Mouse (Mus musculus): Measurements from ENCODE around the gene Il1rl1. TPM values are rescaled to one million over a fixed set of nuclear protein-coding genes. Genes with fewer than 3 reads are reported as not detected.

The Il1rl1 gene
- polyA plus RNA-seq (2015; fragmentation: Nextera tagmentation; extraction: Ambion mirVana) = 0.38 and 0.51 TPM in 2 replicates

DNA sequence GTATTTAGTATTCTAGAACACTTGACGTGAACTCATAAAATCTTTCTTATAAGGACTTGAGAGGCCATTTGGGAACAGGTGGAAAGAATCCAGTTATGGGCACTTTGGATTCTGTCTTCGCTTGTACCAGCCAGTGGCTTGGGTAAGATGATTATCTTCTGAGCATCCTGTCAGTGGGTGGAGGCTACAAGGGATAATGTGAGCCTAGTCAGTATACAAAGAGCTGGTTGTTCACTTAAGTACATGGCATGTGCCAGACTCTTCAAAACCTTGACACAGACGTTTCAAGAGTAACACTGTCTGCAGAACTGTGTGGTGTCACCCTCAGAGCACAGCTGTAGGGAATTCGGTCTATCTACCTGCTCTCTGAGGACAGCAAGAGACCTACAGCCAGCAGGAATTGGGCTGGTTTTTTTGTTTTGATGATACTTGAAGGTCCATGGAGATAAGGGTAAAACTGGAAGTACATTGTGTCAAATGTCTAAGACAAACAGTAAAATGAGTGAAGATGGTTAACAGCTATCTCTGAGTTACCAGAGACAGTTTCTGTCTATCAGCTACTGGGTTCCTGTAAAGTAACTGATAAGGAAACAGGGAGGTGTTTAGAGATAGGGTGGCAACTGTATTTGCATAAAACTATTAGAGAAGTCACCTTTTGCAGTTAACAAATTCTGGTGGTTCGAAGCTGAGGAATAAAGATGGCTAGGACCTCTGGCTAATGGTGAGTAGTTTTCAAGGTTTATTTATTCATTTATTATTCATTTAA is at the start of gene Il1rl1:
TSS of gene Il1rl1 (plus strand) at position 661 of the 766 bp plus-strand sequence.
- WGBS = 80% methylated on average over 5 of the region's 5 CpGs
- no peak within 1 kb of the TSS for H3K27ac ChIP-seq
- no peaks in the 10 kb centered on the region for H3K9me3 ChIP-seq (replicated peaks)
- no peak within 1 kb of the TSS for H3K4me3 ChIP-seq (replicated peaks)
- H3K4me1 ChIP-seq = no peaks in the 10 kb centered on the region
- no peaks in the 10 kb centered on the region for H3K36me3 ChIP-seq
- no peak within 1 kb of the TSS for H3K4me2 ChIP-seq
- H3K27me3 ChIP-seq = no peaks in the 10 kb centered on the region
- no peak within 1 kb of the TSS for H3K9ac ChIP-seq
- no peak for ATAC-seq (replicated peaks; ENCODE audit: low FRiP score)

GRCm38 (mm10) chr1:40380111-40380510 is 49.3 kb upstream of the Il1rl1 start:
- no peak for ATAC-seq (replicated peaks; ENCODE audit: low FRiP score)

DNA sequence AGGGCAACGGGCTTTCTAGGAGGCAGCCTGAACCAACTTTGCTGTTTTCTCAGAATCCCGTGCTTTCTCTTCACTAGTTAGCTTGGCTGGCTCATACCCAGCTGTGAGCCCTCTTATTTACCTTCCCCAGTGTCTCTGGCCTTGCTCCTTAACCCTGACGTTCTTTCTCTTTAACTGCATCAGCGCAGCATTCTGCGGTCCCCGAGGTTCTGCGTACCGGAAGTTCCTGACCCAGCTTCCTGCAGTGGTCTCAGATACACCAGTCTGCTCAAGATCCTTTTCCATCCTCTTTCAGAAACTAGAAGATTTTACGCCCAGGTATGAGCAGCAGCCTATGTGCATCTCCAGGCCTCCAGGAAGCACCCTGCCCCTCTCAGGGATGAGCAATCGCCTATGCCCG is 48.4 kb upstream of the Il1rl1 start:
- H3K27me3 ChIP-seq = no peaks in the 10 kb centered on the region
- WGBS = 85% methylated on average over 11 of the region's 11 CpGs
- H3K4me3 ChIP-seq (replicated peaks) = no peak overlapping the region
- no peak overlapping the region for H3K4me2 ChIP-seq
- no peaks in the 10 kb centered on the region for H3K4me1 ChIP-seq
- no peak overlapping the region for H3K9ac ChIP-seq
- H3K27ac ChIP-seq = no peak overlapping the region
- H3K36me3 ChIP-seq = no peaks in the 10 kb centered on the region
- ATAC-seq (replicated peaks; ENCODE audit: low FRiP score) = no peak
- H3K9me3 ChIP-seq (replicated peaks) = no peaks in the 10 kb centered on the region

More at GRCm38 (mm10) chr1:40380111-40380510, 49.3 kb upstream of the Il1rl1 start:
- no peak overlapping the region for H3K4me2 ChIP-seq
- no peak overlapping the region for H3K9ac ChIP-seq
- no peaks in the 10 kb centered on the region for H3K9me3 ChIP-seq (replicated peaks)
- H3K27ac ChIP-seq = no peak overlapping the region
- 53% methylated on average over 6 of the region's 6 CpGs for whole genome bisulfite sequencing
- no peaks in the 10 kb centered on the region for H3K27me3 ChIP-seq
- no peaks in the 10 kb centered on the region for H3K36me3 ChIP-seq
- no peak overlapping the region for H3K4me3 ChIP-seq (replicated peaks)
- H3K4me1 ChIP-seq = no peaks in the 10 kb centered on the region

- Histone ChIP-seq H3K4me1 (no peaks in the 10 kb centered on the region), H3K9me3 (replicated peaks) (no peaks in the 10 kb centered on the region), H3K27me3 (no peaks in the 10 kb centered on the region), H3K4me2 (no peak overlapping the region), H3K9ac (no peak overlapping the region), H3K36me3 (no peaks in the 10 kb centered on the region), H3K4me3 (replicated peaks) (no peak overlapping the region), H3K27ac (no peak overlapping the region)
- 86% methylated on average over 5 of the region's 5 CpGs for WGBS
- no peak for ATAC-seq (replicated peaks; ENCODE audit: low FRiP score)
Observed at GRCm38 (mm10) chr1:40382841-40383240, 46.5 kb upstream of the Il1rl1 start.

DNA sequence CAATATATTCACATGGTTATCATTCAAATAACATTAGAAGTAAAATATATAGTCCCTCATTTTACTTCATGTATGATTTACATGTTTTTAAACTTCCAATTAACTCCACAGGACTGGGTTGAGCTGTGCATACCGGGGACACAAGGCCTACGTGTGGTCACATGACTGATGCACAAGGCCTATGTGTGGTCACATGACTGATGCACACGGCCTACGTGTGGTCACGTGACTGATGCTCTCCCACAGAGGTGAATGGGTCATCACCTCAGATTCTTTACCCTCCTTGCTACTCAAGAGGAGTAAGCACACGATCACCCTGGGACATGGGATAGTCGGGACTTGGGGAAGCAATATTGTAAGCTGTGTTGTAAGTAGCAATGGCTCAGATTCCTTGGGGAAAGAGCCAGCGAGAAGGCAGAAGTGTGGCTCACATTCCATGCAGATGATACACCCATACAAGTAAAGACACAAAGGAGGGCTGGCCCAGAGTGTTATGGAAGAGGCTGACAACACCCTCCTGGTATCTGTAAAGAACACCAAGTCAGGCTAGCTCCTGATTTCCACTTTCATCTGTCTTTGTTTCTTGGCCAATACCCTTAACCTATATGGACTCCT is 44.3 kb upstream of the Il1rl1 start:
- Histone ChIP-seq H3K4me1 (no peaks in the 10 kb centered on the region), H3K36me3 (no peaks in the 10 kb centered on the region), H3K9ac (no peak overlapping the region), H3K27ac (no peak overlapping the region), H3K4me2 (no peak overlapping the region), H3K4me3 (replicated peaks) (no peak overlapping the region), H3K9me3 (replicated peaks) (no peaks in the 10 kb centered on the region), H3K27me3 (no peaks in the 10 kb centered on the region)
- WGBS = 90% methylated on average over 8 of the region's 8 CpGs
- no peak for ATAC-seq (replicated peaks; ENCODE audit: low FRiP score)

GRCm38 (mm10) chr1:40391374-40391773 is 38.0 kb upstream of the Il1rl1 start:
- ATAC-seq (replicated peaks; ENCODE audit: low FRiP score) = no peak
- Histone ChIP-seq H3K27ac (no peak overlapping the region), H3K4me1 (no peaks in the 10 kb centered on the region), H3K9ac (no peak overlapping the region), H3K36me3 (no peaks in the 10 kb centered on the region), H3K4me2 (no peak overlapping the region), H3K27me3 (no peaks in the 10 kb centered on the region), H3K4me3 (replicated peaks) (no peak overlapping the region), H3K9me3 (replicated peaks) (no peaks in the 10 kb centered on the region)
- WGBS = 90% methylated on average over 3 of the region's 3 CpGs

DNA sequence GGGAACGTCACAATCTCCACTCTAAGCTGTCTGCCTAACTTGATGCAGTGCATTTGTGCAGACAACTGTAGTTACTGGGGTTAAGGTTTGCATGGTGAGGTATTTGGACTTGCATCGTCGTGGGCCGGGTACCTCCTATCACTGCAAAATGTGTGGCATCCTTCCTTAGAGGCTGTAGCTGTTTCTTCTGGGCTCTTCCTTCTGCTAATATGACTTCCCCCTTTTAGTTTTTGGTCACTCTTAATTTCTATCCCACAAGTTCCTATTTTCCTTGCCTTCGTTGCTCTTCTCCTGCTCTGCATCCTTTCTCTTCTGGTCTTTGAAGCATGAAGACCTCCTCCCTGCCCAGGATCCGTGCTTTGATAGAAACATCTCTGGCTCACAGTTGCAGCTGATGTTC is 36.8 kb upstream of the Il1rl1 start:
- Histone ChIP-seq H3K9me3 (replicated peaks) (no peaks in the 10 kb centered on the region), H3K36me3 (no peaks in the 10 kb centered on the region), H3K9ac (no peak overlapping the region), H3K27me3 (no peaks in the 10 kb centered on the region), H3K4me2 (no peak overlapping the region), H3K4me1 (no peaks in the 10 kb centered on the region), H3K4me3 (replicated peaks) (no peak overlapping the region), H3K27ac (no peak overlapping the region)
- no peak for ATAC-seq (replicated peaks; ENCODE audit: low FRiP score)
- 68% methylated on average over 6 of the region's 6 CpGs for WGBS

DNA sequence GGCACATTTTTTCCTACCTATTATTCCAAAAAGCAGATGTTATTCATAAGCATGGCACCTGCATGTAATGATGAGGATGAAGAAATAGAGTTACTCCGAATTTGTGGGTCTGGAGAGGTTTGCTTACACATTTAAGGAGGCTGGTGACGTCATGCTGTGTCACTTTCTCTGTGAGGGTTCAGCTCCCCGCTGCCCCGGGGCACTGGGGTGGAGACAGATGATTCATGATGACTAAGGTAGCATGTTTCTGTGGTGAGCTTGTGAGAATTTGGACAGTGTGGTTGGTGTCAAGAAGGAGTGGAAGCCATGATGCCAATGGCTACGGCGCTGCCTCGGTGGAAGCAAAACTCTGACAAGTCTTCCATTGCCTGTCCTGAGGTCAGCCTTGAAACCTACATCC is 36.2 kb upstream of the Il1rl1 start:
- Histone ChIP-seq H3K4me2 (no peak overlapping the region), H3K9me3 (replicated peaks) (no peaks in the 10 kb centered on the region), H3K9ac (no peak overlapping the region), H3K4me1 (no peaks in the 10 kb centered on the region), H3K36me3 (no peaks in the 10 kb centered on the region), H3K27me3 (no peaks in the 10 kb centered on the region), H3K4me3 (replicated peaks) (no peak overlapping the region), H3K27ac (no peak overlapping the region)
- no peak for ATAC-seq (replicated peaks; ENCODE audit: low FRiP score)
- WGBS = 85% methylated on average over 7 of the region's 7 CpGs

- ATAC-seq (replicated peaks; ENCODE audit: low FRiP score) = no peak
- no peak overlapping the region for H3K27ac ChIP-seq
Observed at GRCm38 (mm10) chr1:40399639-40400038, 29.7 kb upstream of the Il1rl1 start.

DNA sequence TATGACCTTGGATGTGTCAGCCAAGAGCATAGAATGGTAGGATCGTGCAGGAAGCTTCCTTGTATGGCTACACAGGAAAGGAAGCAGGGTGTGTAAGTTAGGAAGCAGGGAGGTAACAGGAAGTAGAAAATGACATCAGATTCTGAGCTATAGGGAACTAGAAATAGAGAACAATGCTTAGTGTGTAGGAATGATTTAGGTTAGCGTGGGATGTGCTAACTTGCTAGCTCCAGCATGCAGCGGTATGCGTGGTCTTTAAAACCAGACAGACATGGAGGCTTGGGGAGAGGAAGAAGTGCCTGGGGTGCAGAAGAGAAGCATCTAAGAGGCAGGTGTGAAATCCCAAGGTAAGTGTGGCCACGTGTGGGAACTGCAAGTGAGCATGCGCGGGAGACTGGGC is 24.7 kb upstream of the Il1rl1 start:
- H3K27me3 ChIP-seq = no peaks in the 10 kb centered on the region
- H3K4me3 ChIP-seq (replicated peaks) = no peak overlapping the region
- no peaks in the 10 kb centered on the region for H3K4me1 ChIP-seq
- no peak overlapping the region for H3K27ac ChIP-seq
- H3K9ac ChIP-seq = no peak overlapping the region
- ATAC-seq (replicated peaks; ENCODE audit: low FRiP score) = no peak
- no peaks in the 10 kb centered on the region for H3K36me3 ChIP-seq
- no peak overlapping the region for H3K4me2 ChIP-seq
- WGBS = 78% methylated on average over 7 of the region's 7 CpGs
- H3K9me3 ChIP-seq (replicated peaks) = no peaks in the 10 kb centered on the region

More at GRCm38 (mm10) chr1:40399639-40400038, 29.7 kb upstream of the Il1rl1 start:
- 96% methylated on average over 6 of the region's 6 CpGs for WGBS
- Histone ChIP-seq H3K4me1 (no peaks in the 10 kb centered on the region), H3K4me2 (no peak overlapping the region), H3K27me3 (no peaks in the 10 kb centered on the region), H3K4me3 (replicated peaks) (no peak overlapping the region), H3K36me3 (no peaks in the 10 kb centered on the region), H3K9me3 (replicated peaks) (no peaks in the 10 kb centered on the region), H3K9ac (no peak overlapping the region)

GRCm38 (mm10) chr1:40409882-40410281 is 19.5 kb upstream of the Il1rl1 start:
- Histone ChIP-seq H3K9ac (no peak overlapping the region), H3K36me3 (no peaks in the 10 kb centered on the region), H3K27me3 (no peaks in the 10 kb centered on the region), H3K4me2 (no peak overlapping the region), H3K4me3 (replicated peaks) (no peak overlapping the region), H3K27ac (no peak overlapping the region), H3K9me3 (replicated peaks) (no peaks in the 10 kb centered on the region), H3K4me1 (no peaks in the 10 kb centered on the region)
- no peak for ATAC-seq (replicated peaks; ENCODE audit: low FRiP score)
- 59% methylated on average over 1 of the region's 1 CpGs for WGBS

DNA sequence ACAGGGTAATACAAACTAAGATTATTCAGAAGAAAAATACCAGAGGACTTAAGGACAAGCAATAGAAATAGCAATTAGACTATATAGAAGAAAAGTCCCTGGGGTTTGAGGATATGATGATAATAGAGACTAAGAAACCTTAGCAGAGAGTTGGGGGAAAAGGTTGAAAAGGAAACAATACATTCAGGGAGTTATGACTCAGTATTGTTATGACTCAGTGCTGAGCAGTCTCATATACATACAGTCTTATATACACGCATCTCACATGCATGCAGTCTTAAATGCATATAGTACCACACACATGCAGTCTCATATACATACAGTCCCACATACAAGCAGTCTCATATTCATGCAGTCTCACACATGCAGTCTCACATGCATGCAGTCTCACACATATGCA is 16.3 kb upstream of the Il1rl1 start:
- Histone ChIP-seq H3K36me3 (no peaks in the 10 kb centered on the region), H3K27me3 (no peaks in the 10 kb centered on the region), H3K27ac (no peak overlapping the region), H3K4me3 (replicated peaks) (no peak overlapping the region), H3K9ac (no peak overlapping the region), H3K4me1 (no peaks in the 10 kb centered on the region), H3K4me2 (no peak overlapping the region), H3K9me3 (replicated peaks) (no peaks in the 10 kb centered on the region)
- 97% methylated on average over 1 of the region's 1 CpGs for WGBS
- no peak for ATAC-seq (replicated peaks; ENCODE audit: low FRiP score)
